Mouse (Mus musculus) kidney, embryonic 14.5 days (tissue): Measurements from ENCODE around the gene Sod2. TPM values are rescaled to one million over a fixed set of nuclear protein-coding genes. Genes with fewer than 3 reads are reported as not detected.
"Not testable (repeated sequence)": the region's sequence is repeated elsewhere in the genome, so short reads cannot be mapped to it uniquely, and the experiment has no call there.

Source experiments
- ATAC-seq: fragments of 200-750 bp; cut with Nextera tagmentation; 2 replicates; pipeline ENCODE4 v1.8.0; 2017; ENCODE audit warnings: moderate number of reproducible peaks, mild to moderate bottlenecking, moderate TSS enrichment, moderate library complexity; ENCODE audit not compliant: low FRiP score, low TSS enrichment
- H3K27ac ChIP-seq: fragments of 300-500 bp; sonication (generic); 2 replicates; pipeline ENCODE4 v1.5.1; 2014; ENCODE audit warnings: low read depth, mild to moderate bottlenecking, low read length, moderate library complexity, mixed read lengths
- H3K27me3 ChIP-seq: fragments of 300-500 bp; sonication (generic); 2 replicates; pipeline ENCODE4 v1.6.1; 2014; ENCODE audit warnings: mild to moderate bottlenecking, low read length; ENCODE audit not compliant: control insufficient read depth, insufficient read depth
- H3K36me3 ChIP-seq: fragments of 300-500 bp; sonication (generic); 2 replicates; pipeline ENCODE4 v1.6.1; 2014; ENCODE audit warnings: low read length, mixed read lengths; ENCODE audit not compliant: control insufficient read depth, insufficient read depth
- H3K4me1 ChIP-seq: fragments of 300-500 bp; sonication (generic); 2 replicates; pipeline ENCODE4 v1.6.1; 2014; ENCODE audit warnings: low read length, mixed read lengths; ENCODE audit not compliant: control insufficient read depth, insufficient read depth
- H3K4me2 ChIP-seq: fragments of 300-500 bp; sonication (generic); replicated peaks from 2 replicates; pipeline ENCODE4 v1.6.1; 2014; ENCODE audit warnings: low read depth, mild to moderate bottlenecking, low read length
- H3K4me3 ChIP-seq: fragments of 300-500 bp; sonication (generic); 2 replicates; pipeline ENCODE4 v1.5.1; 2014; ENCODE audit warnings: mild to moderate bottlenecking, low read length
- H3K9ac ChIP-seq: fragments of 300-500 bp; sonication (generic); 2 replicates; pipeline ENCODE4 v1.6.1; 2014; ENCODE audit warnings: low read depth, mild to moderate bottlenecking, low read length, moderate library complexity
- H3K9me3 ChIP-seq: fragments of 300-500 bp; sonication (generic); 2 replicates; pipeline ENCODE4 v1.6.1; 2016; ENCODE audit warnings: low read length; ENCODE audit not compliant: control insufficient read depth
- WGBS: fragments of 180-500 bp; shearing (Covaris S2); extraction: QIAGEN DNeasy Blood & Tissue Kit; methylation state at CpG from one replicate; pipeline ENCODE4 v1.1.7; 2014; 5-methylcytosine and 5-hydroxymethylcytosine counted together
- polyA plus RNA-seq: library from polyadenylated mRNA; unstranded; fragments of >200 nt; fragmentation: Nextera tagmentation; extraction: Ambion mirVana; gene quantifications from 2 replicates; pipeline ENCODE4 v1.2.1, GENCODE M21; 2014

Gene Sod2
- polyA plus RNA-seq, 1 experiment from 2014 or later = 139 TPM

DNA sequence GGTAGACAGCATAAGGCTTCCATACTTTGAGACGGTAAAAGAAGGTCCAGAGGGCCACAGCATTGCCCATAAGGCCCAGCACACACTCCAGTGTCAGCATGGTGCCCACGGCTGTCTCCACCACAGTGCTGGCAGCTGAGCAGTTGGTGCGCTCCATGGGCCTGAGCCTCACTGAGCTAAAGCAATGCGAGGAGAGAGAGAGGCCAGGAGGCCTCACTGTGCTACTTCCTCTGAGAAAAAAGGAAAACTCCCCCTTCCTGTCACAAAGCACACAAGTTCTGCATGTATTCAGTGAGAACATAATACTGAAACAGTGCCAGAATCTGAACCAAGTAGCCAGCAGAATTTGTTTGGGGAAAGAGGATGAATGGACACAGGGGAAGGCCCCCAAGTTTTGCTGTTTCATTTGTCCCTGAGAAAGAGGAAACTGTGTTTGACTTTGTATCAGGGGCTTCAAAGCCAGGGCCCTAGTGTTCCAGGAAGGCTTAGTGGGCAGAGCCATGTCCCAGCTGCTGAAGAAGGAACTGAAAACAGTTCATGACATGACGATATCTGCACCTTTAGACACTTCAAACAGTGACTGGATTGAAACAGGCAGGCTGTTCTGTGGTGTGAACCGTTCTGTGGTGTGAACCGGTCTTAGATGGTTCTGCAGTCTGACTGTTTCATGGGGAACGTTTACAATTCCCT lies 45.6 kb downstream of the Sod2 start, which contains the start of gene Gpr31b:
Gene Gpr31b, minus strand, starts transcription at position 173 of the 690 bp plus-strand sequence.
- H3K4me1 ChIP-seq, H3K4me2 ChIP-seq, ATAC-seq, H3K27ac ChIP-seq, H3K36me3 ChIP-seq, H3K9ac ChIP-seq, H3K27me3 ChIP-seq, H3K4me3 ChIP-seq, H3K9me3 ChIP-seq: not testable (repeated sequence)
- 100% methylated on average over 1 of the region's 8 CpGs for WGBS

DNA sequence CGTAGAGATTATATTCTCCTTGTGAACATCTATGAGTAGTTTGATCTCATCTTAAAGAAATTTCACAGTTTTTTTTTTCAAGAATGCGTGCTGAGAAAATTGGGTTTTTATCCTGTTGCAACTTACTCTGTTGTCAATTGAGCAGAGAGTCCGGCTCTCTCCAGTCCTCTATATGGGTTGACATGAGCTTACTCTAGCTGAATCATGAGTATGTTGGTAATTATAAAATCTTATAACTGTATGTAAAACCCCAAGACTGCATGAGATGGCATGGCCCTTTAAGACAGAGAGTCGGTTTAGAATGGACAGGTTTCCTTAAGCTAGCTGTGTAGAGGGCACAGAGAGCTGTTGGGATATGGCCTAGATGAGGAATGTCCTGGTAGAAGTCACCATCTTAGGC lies 54.2 kb downstream of the Sod2 start, which contains the start of gene Tcp10b:
Gene Tcp10b, plus strand, starts transcription at position 301 of the 400 bp plus-strand sequence.
- H3K4me2 ChIP-seq, H3K4me3 ChIP-seq, H3K4me1 ChIP-seq, ATAC-seq, H3K9ac ChIP-seq, H3K9me3 ChIP-seq, H3K36me3 ChIP-seq, H3K27me3 ChIP-seq, H3K27ac ChIP-seq: not testable (repeated sequence)
- WGBS = 89% methylated on average over 4 of the region's 4 CpGs

DNA sequence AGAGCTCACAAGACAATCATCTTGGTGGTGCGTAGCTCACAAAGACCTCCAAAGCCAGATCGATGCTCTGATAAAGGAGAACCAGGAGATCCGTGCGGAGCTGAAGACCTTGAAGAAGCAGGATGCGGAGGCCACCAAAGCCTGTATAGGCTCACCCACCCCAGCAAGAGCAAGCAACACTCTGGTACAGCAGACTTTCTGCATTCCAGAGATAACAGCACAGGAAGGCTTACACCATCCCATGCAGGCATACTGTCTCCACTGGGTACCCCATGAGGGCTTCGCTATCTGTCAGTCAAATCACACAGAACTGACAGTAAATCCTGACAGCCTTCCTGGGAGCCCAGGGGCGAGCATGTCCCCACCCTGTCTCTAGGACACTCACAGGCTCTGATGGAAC lies 56.2 kb downstream of the Sod2 start:
- 89% methylated on average over 4 of the region's 7 CpGs for WGBS
- not testable (repeated sequence) for H3K4me2 ChIP-seq, H3K27ac ChIP-seq, H3K36me3 ChIP-seq, H3K4me1 ChIP-seq, H3K27me3 ChIP-seq, H3K9me3 ChIP-seq, H3K4me3 ChIP-seq, ATAC-seq, H3K9ac ChIP-seq

DNA sequence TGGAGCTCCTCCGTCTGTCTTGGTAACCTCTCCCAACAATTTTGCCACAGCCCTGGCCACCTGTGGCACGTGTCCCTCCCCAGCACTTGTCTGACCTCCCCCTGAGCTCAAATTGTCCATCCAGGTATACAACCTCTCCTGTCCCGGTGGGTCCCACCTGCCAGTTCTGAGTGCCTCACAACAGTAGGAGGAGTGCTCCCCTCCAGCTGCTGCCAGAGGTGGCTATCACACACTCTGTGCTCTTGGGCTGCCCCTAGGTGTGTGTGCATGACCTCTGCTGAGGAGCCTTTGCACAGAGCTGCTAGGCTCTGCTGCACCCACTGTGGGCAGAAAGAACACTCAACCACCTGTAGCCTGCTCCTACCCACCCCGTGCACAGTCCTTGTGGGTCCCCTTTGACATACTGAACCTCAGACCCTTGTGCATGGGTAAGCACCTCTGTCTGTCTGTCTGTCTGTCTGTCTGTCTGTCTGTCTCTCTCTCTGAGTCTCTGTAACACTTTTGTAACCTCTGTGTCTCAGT lies 61.3 kb downstream of the Sod2 start:
- H3K27me3 ChIP-seq, H3K27ac ChIP-seq, H3K9me3 ChIP-seq, H3K4me2 ChIP-seq, H3K36me3 ChIP-seq, H3K4me1 ChIP-seq, H3K9ac ChIP-seq, ATAC-seq, H3K4me3 ChIP-seq: not testable (repeated sequence)
- WGBS = 88% methylated on average over 1 of the region's 4 CpGs

DNA sequence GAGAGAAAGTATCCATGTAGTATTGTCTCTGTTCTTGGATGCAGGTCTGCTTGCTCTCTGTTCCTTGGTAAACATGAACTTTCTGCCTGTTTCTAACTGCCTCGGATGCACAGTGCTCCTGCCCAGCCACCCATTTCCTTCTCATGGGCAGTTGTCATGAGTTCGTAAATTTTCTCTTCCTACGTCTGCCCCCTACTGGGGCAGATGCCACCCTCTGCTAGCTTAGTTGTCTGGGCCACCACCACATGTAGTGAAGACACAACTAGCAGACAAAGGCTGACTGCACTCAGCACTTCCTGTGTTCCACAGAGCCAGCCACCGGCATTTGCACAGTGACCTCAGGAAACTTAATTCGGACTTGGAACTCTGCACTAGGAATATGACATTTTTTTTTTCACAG lies 62.6 kb downstream of the Sod2 start:
- H3K4me1 ChIP-seq, H3K9me3 ChIP-seq, ATAC-seq, H3K27ac ChIP-seq, H3K4me2 ChIP-seq, H3K4me3 ChIP-seq, H3K27me3 ChIP-seq, H3K36me3 ChIP-seq, H3K9ac ChIP-seq: not testable (repeated sequence)
- 63% methylated on average over 3 of the region's 5 CpGs for WGBS

Other genes starting within 250 kb of the Sod2 start
- gene Igf2r, start 237.2 kb upstream of the Sod2 start, polyA plus RNA-seq = 20.7 and 37.8 TPM in 2 replicates
- 0.26 and 0.66 TPM in 2 replicates for gene Mas1, start 138.7 kb upstream of the Sod2 start, polyA plus RNA-seq
- gene Mrgprh, start 130.8 kb upstream of the Sod2 start, polyA plus RNA-seq = not detected in 2 replicates
- gene Pnldc1, start 96.6 kb upstream of the Sod2 start, polyA plus RNA-seq = 1.3 and 1.7 TPM in 2 replicates
- 407 and 495 TPM in 2 replicates for gene Tcp1, start 91.1 kb upstream of the Sod2 start, polyA plus RNA-seq
- 186 and 194 TPM in 2 replicates for gene Mrpl18, start 90.5 kb upstream of the Sod2 start, polyA plus RNA-seq
- gene Acat3, start 66.2 kb upstream of the Sod2 start, polyA plus RNA-seq = 0.61 and 0.76 TPM in 2 replicates
- gene Acat2, start 46.1 kb upstream of the Sod2 start, polyA plus RNA-seq = 78.4 and 95.7 TPM in 2 replicates
- 146 and 173 TPM in 2 replicates for gene Wtap, start 12.7 kb upstream of the Sod2 start, polyA plus RNA-seq
- not detected in 2 replicates for gene Gpr31b, start 45.5 kb downstream of the Sod2 start, polyA plus RNA-seq
- 0.23 TPM in 1 of 2 replicates, not detected in the other for gene Tcp10b, start 54.3 kb downstream of the Sod2 start, polyA plus RNA-seq
- gene Unc93a, start 125.0 kb downstream of the Sod2 start, polyA plus RNA-seq = 0.21 TPM in 1 of 2 replicates, not detected in the other
- gene Smok2a, start 214.3 kb downstream of the Sod2 start, polyA plus RNA-seq = not detected in 2 replicates
- not detected in 2 replicates for gene Smok2b, start 223.4 kb downstream of the Sod2 start, polyA plus RNA-seq